Mouse (Mus musculus) cerebellum, postnatal 4 days (tissue): ENCODE measurements around the gene Cab39.

Source experiments
- DNase-seq, 2 experiments: peaks; one replicate each; pipeline ENCODE4 v3.0.0; 2022; ENCODE audit warnings: low spot score in 2 of 2, mixed read lengths in 1 of 2

The Cab39 gene

DNA sequence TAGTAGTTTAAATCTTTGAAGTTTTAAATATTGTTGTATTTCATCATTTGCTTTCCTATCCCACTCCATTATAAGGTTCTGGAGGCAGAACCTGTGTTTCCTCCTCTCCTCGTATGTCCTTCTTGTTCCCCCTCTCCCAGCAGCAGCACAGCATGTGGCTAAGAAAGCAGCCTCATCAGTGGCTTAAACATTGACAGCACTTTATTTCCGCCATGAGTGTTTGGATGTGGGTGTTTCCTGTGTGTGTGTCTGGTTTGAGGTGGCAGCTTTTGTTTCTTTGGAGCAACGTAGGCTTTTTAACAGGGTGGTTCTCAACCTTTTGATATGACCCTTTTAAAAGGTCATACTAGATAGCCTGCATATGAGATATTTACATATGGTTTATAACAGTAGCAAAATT is 52.2 kb downstream of the Cab39 start:
- no peak for DNase-seq

- no peak for DNase-seq
Measured at GRCm38 (mm10) chr1:85849016-85849415, 55.8 kb downstream of the Cab39 start.

- no peak for DNase-seq
Measured at GRCm38 (mm10) chr1:85850851-85851250, 57.6 kb downstream of the Cab39 start.

DNA sequence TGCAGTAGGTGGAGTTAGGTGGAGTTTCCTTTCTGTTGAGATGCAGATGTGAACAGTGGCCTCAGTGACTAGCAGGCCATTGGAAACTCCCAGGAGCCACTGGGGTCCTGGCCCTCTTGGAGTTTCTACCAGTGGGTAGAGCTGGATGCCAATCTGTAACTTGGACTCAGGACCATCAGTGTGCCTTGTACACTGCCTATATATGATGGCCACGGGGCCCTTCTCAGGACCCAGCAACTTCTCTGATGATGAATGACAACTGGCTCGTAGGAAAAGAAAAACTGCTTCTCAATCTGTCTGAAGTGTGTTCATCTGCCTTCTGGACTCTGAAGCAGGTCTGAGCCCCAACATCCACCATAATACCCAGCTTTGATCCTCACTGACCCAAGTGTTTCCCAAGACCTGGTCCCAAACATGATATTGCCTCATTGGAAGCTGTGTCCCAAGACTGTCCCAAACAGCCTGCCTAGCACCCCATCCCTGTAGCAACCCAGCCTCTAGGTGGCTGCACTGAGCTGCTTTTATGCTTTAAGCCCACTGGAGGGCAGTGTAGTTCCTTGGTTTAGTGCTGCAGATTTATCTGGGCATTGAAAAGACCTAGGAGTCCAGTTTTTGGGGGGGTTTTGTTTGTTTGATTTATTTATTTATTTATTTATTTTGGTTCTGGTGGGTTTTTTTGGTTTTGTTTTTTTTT is 59.9 kb downstream of the Cab39 start:
- DNase-seq, result peak; percentile 50 to 71

DNA sequence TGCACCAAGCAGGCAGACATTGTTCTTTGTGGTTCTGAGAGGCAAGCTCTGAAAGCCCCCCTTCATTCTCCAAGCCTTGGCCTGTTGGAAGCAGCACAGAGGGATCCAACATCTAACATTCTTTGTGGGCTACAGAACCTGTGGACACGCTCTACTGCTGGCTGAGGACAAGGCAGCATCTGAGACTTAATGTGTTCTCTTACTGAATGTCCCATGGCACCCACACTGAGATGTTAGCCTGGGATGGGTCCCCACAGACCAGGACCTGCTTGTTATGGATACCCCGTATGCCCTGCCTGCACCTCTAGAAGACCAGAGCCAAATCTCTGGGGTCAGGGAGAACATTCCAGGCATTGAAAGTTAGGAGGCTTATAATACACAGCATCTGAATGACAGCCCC is 60.6 kb downstream of the Cab39 start:
- no peak for DNase-seq

DNA sequence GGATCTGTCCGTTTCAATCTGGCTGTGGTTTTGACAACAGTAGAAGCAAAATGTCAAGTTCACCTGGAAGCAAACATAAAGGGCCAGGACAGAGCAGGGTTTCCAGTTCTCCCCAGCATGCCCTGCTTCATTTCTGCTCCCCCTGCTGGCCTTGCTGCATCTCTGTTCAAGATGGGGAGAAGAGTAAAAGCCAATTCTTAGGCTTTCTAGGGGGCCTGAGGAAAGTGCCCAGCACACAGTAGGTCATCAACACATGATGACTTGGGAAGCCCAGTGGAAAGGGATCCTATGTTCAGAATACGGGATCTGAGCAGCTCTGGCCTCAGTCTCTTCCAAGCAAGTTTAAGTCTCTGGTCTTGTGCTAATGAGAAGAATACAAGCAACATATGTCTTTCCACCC is 61.2 kb downstream of the Cab39 start:
- DNase-seq, result no peak

DNA sequence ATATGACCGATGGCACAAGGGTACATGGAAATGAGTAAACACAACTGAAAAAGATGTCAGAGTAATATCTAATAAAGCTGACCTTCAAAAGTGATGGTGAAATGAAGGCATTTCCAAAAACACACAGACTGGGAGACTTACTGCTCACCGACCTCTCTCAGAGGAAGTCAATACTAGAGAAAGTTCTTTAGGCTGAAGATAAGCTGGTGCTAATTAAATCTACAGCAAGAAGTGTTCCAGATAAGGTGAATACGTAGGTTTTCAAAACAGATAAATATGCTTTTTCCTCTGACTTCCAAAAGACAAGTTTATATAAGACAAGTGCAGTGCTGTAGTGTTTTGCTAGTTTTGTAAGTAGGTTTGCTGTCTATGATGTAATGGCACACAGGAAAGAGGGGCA is 63.0 kb downstream of the Cab39 start:
- DNase-seq, result no peak

DNA sequence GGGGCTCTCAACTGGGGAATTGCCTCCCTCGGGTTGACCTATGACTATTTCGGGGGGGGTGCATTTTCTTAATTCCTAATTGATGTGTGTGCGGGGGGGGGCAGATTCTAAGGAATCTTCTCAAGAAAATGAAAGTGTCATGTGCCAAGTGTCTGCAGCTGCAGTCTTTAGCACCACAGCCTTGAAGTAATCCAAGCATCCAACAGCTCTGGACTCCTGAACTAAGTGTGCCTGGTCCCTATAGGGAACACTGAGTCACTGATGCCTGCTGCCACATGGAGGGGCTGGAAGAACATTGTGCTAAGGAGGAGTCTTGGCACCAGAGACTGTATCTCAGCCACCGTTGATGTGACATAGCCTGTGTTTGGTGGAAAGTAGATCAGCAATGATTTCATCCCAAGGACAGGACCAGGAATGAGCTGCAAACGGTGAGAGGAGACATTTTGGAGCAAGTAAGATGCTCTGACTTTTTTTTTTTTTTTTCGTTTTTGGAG is 64.1 kb downstream of the Cab39 start:
- no peak for DNase-seq

DNA sequence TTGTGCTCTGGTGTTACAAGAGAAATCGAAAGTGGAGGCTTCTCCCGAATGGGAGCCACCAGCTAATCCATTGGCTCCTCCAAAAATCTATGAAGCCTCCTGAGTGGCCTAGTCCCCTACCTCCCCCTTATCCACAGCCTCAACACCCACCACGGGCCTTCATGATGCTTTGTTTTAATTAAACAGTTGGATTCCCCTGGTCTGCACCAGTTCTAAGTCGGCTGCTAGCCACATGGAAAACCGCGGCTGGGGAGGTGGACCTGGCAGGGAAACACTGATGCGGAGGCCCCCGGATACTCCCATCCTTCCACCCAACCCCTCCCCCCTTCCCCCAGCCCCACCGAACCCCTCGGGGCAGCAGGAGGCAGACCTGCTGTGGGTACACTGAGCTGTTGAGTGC is 71.1 kb downstream of the Cab39 start:
- DNase-seq, result no peak

DNA sequence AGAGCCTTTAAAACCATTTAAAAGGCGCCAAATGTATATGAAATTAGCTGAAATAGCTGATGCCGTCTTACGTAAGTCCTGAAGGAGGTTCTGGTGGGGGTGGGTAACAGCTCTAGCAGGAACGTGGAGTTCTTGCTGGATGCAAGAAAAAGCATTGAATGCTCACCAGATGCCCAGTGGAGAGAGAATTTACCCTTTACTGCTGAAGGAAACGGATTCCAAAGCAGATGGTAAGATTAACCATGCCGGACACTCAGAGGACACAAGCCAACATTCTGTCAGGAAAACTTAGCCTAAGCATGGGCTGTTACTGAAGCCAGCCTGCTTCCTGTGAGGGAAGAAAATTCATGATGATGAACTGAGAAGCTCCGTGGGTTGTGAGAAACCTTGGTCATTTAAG is 76.8 kb downstream of the Cab39 start:
- peak in 1 of 2 experiments; percentile 37 for DNase-seq

GRCm38 (mm10) chr1:85870546-85870945 is 77.3 kb downstream of the Cab39 start:
- DNase-seq, result no peak

GRCm38 (mm10) chr1:85882003-85882402 is 88.8 kb downstream of the Cab39 start:
- no peak for DNase-seq

DNA sequence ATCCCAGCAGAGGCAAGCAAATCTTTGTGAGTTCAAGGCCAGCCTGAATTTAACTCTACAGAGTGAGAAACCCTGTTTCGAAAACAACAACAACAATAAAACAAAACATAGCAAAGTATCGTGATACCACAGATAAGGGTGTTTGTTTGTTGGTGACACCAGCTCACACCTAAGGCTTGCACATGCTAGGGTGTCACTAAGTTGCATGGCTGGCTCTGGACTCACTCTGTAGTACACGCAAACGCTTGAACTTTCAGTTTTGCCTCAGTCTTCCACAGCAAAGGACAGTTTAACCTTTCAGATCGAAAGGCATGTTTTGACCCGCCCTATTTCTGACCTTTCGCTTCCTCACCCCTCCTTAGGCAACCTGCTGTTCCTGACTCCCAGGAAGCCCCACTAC is 94.0 kb downstream of the Cab39 start:
- no peak for DNase-seq

GRCm38 (mm10) chr1:85894231-85894747 is 101.0 kb downstream of the Cab39 start, which contains the start of gene Itm2c:
Gene Itm2c, plus strand, starts transcription at chr1:85894281.
- peak; percentile 77 to 84 for DNase-seq

DNA sequence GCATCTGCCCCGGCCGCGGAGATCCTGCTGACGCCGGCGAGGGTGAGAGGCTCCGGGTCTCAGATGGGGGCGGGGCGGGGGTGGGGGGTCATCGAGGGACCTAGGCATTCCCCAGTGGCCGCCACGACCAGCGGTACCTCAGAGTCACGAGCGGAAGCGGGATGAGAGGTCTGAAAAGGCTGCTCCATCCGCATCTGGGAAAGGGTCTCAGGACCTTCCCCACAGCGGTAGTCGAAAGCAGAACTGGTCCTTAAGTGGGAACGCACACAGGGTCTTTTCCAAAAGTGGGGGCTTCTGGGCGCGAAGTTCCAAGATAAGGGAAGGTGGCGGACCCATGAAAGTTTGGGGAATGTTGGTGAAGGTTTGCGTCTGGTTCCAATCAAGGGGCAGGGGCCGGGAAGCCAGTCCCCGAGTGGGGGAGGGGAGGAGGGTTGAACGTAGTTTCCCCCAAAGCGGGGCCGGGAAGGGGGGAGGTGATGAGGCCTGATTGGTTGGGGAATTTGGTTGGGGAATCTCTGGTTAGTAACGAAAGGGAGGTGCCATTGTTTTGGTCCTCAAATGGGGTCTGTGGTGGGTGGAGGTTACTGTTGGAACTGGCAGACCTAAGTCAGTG is 101.6 kb downstream of the Cab39 start:
- peak in 1 of 2 experiments; percentile 64 for DNase-seq

- peak in 1 of 2 experiments; percentile 61 for DNase-seq
Measured at GRCm38 (mm10) chr1:85895391-85895837, 102.2 kb downstream of the Cab39 start.

DNA sequence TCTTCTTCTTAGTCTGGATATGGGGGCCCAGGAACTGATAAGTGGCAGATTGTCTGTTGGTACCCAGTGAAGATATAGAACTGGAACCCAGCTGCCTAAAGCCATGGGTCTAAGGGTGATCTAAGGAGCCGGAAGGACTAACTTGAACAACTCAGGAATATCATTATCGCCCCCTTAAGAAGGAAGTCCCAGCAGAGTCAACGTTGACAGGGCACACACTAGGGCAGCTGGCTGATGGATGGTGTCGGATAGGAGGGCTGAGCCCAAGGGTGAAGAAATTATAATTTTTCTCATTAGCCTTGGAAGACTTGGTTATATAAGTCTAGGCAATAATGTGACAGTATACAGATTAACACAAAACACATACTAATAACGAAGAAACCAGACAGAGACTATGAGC is 102.9 kb downstream of the Cab39 start:
- no peak for DNase-seq

DNA sequence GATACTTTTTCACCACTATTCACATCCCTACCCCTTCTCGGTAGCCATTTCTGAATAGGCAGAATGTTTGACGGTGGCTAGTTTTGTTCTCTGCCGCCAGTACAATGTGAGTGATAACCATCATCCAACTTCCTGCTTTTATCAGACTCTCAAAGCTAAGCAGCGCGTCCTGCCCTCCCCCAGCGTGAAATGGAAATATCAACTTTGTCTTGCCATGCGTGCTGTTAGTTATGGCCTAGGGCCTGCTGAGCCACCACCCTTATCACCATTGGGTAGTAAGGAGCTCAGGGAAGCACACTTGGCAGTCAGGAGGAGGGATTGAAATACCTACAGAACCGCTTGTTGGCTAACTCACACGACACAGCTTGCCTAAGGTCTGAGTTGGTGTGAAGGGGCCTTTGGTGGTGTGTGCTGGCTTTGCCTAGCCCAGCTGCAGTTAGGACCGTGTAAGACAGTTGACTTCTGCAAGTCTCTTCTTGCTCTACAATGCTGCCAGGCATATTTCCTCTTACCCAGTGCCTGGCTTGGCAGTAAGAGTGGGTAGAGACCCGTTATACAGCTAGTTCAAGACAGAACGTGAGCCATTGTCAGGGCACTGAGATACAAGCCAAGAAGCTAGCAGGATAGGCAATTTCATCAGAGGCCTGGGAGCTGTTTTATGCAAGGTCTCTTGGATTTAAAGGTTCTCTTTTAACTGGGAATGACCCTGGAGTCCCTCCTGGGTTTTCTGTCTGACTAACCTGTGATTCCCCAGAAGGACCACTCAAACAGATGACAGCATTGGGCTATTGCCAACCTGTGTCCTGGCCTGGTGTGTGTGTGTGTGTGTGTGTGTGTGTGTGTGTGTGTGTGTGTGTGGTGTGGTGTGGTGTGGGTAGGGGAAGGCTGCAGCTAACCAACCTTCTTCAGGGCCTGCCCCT is 103.8 kb downstream of the Cab39 start:
- DNase-seq, result no peak

- no peak for DNase-seq
Measured at GRCm38 (mm10) chr1:85897901-85898760, 104.9 kb downstream of the Cab39 start.

DNA sequence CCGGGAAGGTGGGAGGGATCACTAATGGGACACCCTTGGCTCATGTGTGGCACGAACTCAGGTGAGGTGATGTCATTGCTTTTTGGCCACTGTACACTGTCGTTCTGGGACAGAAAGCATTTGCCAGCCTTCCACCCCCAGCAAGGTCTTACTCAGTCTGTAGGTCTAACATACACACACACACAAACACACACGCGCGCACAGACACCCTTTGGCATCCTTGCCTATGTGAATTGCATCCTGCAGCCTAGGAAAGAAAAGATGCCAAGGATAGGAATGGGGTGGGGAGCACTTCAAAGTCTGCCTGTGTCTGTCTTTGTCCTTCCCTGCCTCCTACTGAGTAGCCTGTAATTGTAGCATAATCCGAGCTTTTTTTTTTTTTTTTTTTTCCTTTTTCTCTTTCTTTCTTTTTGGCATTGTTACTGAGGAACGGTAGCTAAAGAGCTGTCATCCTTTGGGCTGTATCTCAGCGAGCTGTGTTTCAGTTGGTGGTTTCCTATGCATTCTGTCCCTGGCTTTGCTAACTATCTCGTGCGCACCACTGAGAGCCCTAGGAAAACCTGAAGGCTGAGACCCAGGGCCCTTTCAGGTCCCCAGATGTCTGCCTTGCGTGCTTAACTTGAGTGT is 105.6 kb downstream of the Cab39 start:
- no peak for DNase-seq

- DNase-seq, result no peak
Measured at GRCm38 (mm10) chr1:85899388-85899761, 106.1 kb downstream of the Cab39 start.
